Mouse (Mus musculus) frontal cortex, postnatal 14 days (tissue): ENCODE results near the gene Anapc2.

ENCODE experiments used
- DNase-seq, 2 experiments: peaks; one replicate each; pipeline ENCODE4 v3.0.0; 2022; ENCODE audit warnings: low spot score in 2 of 2

Gene Anapc2

DNA sequence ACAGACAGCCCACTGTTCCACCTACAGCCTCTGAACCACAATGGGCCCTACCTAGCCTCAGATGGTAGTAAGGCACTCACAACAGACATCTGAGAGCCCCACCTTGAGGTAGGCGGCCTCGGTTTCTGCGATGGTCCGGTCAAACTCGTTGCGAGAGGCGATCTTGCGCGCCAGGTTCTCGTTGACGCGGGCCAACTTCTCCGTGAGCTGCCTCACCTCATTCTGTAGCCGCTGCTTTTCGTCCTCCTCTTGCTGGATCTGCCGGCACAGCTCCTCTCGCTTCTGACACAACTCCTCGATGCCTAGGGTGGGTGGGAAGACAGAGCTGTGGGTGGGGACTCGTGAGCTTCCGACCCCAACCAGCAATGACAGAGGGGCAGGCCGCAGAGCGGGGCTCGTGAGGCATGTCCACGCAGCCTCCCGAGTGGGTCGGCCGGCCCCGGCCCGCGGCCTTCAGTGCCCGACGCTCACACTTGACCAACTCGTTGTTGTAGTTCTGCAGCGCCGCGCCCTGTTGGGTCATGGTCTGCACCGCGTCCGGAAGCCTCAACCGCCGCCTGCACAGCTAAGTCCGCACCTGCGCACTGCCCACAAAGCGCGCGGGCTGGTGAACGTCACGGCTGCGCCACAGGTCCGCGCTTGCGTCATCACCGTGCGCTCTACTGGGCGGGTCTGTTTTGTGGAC, at the start of gene Anapc2, which contains the start of gene Ssna1:
Anapc2 (plus strand) TSS at position 652 of the 685 bp plus-strand sequence.
Ssna1 (minus strand) TSS at position 612 of the 685 bp plus-strand sequence.
- peak; percentile 94 to 98 for DNase-seq

DNA sequence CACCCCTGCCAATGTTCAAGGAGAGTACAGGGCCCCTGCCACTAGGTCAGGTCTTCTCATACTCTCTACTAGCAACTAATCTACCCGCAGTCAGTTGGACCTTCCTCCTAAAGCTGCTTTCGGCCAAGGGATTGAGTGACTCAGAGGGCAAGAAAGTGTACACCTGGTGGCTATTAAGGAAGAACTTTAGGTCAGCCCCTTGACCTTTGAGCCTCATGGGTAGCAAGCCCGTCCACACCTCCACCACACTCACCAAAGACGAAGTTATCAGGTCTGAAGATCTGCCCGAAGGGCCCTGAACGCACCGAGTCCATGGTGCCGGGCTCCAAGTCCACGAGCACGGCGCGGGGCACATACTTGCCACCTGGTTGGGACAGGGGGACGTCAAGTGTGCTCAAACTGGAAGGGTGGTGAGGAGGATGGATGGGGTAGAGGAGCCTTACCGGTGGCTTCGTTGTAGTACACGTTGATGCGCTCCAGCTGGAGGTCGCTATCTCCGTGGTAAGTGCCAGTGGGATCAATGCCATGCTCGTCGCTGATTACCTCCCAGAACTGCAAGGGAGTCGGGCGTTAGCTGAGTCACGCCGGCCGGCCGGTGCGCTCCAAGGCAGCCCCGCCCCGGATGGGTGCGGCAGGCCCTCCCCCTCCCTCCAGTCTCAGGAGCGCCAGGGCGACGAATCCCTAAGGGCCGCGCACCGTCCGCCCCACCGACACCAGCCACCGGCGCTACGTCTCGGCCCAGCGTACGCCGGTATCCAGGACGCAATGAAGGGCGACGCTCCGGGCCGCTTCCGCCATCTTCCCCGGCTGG, 48.4 kb upstream of the Anapc2 start:
- peak in 1 of 2 experiments; percentile 47 for DNase-seq

DNA sequence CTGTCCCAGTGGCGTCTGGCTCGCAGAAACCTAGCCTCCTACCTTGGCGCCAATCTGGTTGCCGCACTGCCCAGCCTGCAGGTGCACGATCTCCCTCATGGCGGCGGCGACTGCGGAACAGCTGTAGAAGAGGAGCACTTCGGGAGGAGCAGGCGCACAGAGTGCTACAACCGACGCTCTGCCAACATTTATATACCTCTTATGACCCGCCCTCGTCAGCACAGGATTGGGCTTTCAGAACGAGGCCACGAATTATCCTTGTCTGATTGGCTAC, 47.8 kb upstream of the Anapc2 start, which contains the start of gene Tubb4b:
Tubb4b (minus strand) TSS at position 211 of the 274 bp plus-strand sequence.
- no peak for DNase-seq

DNA sequence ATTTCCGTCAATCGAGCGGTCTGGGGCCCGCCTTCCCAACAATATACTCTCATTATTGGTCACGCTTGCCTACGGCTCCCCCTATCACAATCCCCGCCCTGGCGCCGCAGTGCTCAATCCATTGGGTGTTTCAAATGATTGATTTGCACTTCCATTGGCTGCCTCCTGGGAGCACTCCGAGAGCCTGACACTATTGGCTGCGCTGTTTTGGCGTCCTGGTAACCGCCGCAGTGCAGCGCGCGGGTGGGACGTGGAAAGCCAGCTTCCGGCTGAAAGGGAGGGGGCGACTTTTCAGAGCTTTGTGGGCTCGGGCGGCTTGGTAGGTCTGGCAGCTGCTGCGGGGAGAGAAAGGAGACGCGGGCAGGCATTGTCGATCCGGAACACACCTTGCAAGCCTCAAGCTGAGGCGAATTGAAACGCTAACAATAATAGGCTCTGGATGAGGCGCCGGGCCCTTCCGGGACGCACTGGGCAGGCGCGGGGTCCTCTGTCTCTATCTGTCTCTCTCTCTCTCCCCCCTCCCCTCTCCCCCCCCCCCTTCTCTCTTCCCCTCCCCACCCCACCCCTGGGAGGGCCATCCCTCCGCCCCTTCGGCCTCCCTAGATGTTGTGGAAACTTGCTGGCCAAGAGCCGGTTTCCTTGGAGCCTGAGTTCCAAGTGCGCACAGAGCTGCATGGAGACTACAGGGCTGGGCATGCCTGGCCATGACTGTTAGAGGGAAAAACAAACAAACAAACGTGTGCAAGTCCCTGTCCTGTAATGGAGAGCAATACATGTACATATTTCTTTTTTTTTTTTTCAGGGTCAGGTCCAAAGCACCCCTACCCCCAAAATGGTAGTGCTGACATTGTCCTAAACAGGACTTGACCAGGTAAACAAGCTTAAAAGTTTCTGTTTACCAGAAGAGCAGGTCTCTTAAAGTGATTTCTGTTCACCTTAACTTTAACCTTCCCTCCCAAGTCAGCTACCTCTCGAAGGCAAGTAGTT, 47.2 kb upstream of the Anapc2 start:
- DNase-seq: peak; percentile 99 to 100

DNA sequence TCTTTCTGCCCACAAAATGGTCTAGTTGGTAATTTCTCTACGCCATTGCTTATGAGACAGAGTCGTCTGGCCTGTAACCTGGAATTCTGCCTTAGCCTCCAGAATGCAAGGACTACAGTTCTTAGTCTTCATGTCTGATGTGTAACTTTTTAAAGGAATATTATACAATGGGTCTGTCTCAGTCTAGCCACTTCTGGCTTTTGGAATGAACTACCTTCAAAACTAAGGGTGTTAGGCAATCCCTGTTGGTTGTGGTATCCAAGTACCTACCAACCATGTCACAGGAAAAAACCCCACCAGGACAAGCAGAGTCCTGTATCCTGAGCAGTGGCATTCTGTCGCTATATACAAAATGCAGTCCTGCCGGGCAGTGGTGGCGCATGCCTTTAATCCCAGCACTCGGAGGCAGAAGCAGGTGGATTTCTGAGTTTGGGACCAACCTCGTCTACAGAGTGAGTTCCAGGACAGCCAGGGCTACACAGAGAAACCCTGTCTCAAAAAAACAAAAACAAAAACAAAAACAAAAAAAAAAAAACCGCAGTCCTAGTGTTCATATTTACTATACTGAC, 46.4 kb upstream of the Anapc2 start:
- no peak for DNase-seq

DNA sequence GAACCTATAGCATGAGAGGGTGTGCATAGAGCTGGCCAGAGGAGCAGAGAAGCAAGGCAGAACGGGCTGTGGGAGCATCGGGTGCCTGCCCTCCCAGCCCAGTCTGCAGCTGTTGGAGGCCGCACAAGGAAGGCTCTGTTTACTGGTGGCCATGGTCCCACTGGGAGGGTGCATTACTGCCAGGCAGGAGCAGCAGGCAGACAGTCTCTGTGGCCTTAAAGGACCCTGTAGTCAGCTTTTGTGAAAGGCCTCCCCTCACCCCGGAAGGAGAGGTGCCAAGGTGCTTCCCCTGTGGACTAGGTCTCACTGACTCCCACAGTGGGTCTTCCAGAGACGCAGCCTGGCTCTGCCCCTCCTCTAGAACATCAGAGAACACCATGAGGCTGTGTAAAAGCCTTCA, 45.4 kb upstream of the Anapc2 start:
- peak; percentile 40 to 52 for DNase-seq

DNA sequence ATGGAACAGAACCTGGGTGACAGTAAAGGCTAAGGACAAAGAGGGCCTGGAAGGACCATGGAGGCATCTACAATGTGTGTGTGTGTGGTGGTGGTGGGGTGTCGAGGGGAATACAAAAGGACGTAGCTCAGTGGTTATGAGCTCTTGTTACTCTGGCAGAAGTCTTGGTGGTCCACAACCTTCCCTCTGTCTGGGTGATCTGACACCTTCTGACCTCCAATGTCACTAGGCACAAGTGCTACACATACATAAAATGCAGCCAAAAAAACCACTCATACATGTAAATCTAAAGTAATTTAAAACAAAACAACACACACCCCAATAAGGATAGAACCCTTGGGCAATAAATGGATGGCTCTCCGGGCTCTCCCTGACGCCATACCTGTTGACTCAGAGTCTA, 44.9 kb upstream of the Anapc2 start:
- no peak for DNase-seq

DNA sequence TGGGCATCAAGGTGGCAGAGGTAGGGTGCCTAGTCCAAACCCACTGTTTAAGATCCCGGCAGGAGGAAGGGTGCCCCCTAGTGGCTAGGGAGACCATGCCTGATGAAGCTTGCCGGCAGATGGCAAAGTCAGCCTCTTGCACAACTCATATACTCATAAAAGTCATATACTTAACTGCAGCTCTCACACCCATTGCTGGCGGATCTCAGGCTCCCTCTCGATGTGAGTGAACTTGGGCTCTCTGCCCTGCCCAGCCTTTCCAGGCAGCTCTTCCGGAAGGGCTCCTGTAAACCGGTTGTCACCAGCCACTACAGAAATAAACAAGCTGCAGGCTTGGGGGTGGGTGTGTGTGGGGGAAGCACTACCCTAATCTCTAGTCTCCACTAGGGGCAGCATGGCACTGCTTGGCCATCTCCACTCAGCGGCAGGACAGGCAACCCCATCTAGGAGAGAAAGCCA, 43.8 kb upstream of the Anapc2 start:
- DNase-seq: peak; percentile 64 to 77

DNA sequence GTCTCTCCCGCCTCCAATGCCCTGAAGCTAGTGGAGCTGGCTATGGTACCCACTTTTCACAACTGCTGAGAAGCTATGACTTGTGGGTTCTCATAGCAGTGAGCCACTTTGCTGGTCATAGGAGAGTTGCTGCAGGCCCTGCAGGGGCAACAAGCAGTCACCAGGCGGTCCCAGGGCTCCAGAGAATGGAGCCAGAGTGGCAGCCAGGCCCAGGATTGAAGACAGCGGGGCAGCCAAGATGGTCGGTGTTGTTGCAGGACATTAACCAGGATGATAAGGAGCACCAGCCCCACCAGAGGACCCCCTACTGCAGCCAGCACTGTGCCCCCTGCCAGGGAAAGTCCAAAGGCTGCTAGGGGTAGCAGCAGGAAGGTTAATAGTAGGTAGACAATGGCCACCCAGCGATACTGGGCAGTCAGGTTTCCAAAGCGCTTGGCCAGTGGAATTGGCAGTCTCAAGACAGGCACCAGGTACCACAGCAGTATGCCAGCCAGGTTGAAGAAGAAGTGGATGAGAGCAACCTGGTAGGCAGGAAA, 43.2 kb upstream of the Anapc2 start:
- DNase-seq: no peak

DNA sequence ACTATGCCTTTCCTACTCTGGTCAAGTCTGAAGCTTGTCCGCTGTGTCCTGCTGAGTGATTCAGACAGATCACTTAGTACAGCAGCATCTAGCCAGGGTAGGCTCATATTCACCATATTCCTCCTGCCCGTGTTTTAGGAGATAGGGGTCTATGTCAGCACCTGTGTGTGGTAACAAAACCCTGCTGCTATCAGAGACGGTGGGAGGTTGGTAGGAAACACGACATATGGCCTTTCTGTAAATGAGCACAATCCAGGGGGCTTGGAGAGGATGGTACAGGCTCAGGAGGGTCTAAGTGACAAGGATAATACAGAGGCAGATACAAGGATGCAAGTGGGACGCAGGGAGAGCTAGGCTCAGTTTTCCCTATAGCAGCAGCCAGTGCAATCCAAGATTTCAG, 42.7 kb upstream of the Anapc2 start:
- no peak for DNase-seq

DNA sequence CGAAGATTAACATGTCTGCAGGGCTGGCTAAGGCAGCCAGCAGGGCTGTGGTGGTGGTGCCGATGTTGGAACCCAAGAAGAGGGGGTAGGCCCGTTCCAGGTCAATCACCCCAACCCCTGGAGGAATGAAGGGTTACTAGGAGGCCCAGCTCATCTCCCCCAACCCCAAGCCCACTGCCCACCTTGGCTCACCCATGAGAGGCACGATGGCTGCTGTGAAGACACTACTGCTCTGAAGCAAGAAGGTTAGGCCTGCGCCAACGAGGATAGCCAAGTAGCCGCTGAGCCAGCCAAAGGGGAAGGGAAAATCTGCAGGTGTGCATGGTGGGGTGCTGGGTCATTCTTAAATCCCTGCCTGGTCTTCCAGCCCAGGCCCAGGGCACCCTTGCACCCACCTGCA, 41.7 kb upstream of the Anapc2 start:
- DNase-seq: no peak

DNA sequence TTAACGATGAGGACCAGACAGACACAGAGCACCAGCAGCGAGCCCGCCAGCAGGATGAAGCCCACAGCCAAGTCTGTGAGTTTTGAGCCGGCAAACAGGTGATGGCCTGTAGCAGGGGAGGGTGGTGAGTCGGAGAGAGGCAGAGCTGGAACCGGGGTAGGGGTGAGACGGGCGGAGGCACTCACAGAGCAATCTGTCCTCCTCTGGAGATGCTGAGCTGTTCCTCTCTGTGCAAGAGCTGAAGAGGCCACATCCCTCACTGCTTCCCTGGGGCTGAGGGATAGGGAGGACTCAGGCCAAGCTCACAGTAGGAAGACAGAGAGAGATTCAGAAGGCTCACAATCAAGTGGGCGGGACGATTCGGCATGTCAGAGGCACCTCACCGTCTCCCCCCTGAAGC, 41.2 kb upstream of the Anapc2 start:
- DNase-seq: no peak

DNA sequence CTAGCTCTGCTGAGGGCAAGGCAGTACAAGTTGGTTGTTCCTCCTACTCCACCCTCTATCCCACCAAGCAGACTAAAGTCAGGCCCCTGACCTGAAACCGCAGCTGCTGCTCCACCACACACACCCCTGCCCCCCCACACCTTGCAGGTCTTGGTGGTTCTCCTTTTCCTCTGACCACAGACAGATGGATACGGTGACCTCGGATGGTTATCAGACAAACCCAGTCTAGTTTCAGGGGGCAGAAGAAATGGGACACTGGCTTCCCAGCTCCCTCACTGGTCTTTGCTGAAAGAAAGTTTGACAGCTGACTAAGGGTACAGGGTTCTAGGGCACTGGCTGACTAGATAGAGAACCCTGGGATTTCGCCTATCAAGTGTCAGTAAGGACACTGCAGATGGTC, 38.9 kb upstream of the Anapc2 start:
- DNase-seq: no peak

DNA sequence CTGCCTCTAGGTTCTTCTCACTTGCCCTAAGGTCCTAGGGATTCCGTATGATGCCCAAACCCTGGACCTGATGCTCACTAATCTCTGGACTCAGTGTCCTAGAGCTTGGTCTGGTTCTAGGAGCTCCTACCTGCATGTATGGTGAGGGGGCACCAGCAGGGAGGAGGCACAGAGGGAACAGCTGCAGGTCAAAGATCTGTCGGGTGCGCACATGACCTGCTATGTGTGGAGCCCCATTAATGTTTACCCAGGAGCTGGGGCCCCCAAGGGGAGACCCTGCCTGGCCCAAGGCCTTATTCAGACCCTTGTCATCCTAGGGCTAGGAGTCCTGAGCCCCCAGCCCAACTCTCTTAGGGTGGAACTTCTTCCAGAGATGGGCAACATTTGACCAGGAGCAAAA, 38.2 kb upstream of the Anapc2 start, which contains the start of gene Slc34a3:
Slc34a3 (minus strand) TSS at position 315 of the 400 bp plus-strand sequence.
- DNase-seq: no peak

DNA sequence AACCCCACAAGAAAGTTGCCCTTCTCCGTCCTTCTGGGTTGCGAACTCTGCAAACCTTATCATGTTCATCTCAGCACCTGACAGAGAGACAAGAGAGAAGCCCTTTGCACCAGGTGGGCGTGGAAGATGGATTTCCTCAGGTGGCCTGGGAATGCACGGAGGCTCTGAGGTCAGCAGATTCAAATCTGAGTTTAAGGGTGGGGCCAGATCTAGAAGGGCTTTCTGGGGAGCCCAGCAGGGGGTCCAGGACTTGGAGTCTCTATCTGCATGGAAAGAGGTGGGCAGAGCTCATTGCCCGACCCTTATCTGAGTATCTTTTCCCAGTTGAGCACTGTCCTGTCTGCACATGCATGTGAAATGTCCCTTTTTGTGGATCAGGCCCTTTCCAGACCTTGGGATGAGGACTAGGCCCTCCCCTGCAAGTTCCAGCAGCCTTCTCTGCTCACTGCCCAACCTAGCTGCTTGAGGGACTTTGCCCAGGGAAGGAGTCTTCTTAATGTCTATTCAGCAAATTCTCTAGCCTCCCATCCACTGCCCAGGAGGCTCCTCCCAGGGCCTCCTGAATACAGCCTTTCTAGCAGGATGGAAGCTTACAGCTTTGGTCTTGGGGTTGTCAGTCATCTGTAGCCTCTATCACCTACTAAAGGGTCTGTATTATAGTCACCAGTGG, 37.6 kb upstream of the Anapc2 start:
- DNase-seq: no peak

DNA sequence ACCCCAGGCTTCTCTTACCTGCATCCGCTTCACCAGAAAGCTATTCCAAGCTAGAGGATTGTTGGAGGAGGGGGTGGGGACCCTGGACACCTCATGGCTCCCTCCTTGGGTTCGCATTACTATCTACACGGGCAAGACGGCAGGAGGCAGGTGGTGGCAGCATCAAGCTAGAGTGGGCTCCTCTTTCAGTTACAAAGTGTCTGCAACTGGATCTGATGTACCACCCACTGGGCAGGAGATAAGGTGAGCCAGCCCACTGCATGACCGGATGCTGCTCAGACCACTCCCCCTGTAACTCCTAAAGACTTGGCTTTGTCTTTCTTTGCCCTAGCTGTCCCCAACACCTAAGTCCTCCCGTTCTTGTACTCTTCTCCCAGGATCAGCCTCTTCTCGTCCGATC, 35.7 kb upstream of the Anapc2 start, which contains the start of gene Rnf224:
Rnf224 (minus strand) TSS at position 174 of the 400 bp plus-strand sequence.
- DNase-seq: no peak

DNA sequence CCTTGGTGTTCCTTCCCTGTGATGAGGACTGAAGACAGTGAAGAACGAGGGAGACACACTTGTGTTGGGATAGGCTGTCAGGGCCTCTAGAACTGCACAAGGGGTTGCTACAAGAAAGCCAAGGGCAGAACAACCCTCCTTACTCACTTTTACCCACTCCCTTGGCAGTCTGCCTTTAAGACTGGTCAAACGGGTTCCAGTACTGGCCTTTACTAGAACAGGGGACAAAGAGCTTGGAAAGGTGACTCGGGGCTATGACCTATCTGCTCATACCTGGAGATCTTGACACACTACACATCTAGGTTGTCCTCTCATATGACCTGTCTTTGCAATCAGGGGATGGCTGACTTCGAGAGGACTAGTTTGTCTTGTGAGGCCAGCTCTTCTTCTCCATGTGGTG, 34.8 kb upstream of the Anapc2 start:
- DNase-seq: no peak

DNA sequence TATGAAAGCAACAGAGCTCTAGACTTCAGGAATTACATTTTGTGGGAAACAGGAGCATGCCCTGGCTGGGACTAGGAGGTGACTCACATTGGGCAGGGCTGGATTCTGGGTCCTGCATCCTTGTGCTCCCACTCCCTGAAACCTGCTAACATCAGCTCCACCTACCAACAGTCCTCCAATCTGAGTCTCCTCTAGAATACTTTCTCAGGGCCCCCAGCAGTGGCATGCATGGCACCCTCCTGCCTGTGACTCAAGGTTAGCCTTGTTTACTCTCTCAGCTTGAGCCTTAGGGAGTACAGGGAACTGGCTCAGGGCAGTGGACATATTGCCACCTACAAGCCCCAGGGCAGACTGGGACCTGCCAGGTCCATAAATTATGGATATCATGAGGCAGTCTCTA, 34.2 kb upstream of the Anapc2 start:
- DNase-seq: no peak

DNA sequence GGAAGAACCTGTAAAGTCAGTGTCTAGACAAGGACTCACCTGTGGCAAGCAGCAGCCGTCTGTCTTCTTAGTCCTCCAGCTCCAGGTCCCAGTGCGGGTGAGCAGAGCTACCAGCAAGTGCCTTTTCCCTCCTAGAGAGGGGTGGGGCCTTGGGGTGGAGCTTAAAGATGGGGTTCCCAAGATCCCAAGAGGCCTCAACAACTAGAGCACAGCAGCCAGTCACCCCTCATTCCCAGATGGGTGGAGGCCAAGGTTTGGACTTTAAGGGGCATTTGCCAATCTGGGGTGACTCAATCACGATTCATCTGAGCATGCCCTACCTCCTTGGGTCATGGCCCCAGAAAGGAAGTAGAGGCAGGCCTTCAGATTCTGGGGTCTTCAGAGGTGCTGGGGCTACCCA, 32.5 kb upstream of the Anapc2 start:
- DNase-seq: no peak

DNA sequence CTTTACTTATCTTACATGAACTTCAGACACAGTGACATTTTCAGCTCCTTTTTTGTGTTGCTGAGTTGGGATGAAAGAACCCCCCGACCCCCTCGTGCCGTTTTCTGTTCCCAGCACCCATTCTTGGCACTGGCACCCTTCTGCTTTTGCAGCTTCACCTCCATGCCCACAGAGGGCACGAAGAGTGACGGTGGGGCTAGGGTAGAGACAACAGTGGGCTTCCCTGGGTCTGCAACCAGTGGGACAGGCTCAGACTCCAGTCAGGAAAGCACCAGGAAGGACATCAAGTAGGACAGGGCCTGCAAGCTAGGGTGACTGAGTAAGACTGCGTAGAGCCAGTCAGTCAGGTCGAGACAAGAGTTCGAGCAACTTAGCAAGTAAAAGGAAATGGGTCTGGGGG, 32.0 kb upstream of the Anapc2 start:
- no peak for DNase-seq
